Mouse (Mus musculus) heart, postnatal 0 days (tissue): ENCODE measurements at regions not wholly inside any gene's neighbourhood (a gene's known extent, or its start where the extent isn't known, plus 50 kb on each side); places are given as distances from the start of the nearest gene placed in this dataset.

Source experiments
- CTCF ChIP-seq: IDR thresholded peaks from 2 replicates; pipeline ENCODE4 v1.5.1; 2016; ENCODE audit warnings: antibody characterized with exemption, control low read depth, low read depth
- EP300 ChIP-seq: IDR thresholded peaks from 2 replicates; pipeline ENCODE4 v1.6.1; 2016; ENCODE audit warnings: antibody characterized with exemption, low read depth

GRCm38 (mm10) chr10:25770051-25770450, 234.0 kb upstream of the Smlr1 start:
- no peak for TF ChIP-seq CTCF
- no peak for TF ChIP-seq EP300
